Mouse (Mus musculus): ENCODE data around the gene Hpse.

Gene Hpse

DNA sequence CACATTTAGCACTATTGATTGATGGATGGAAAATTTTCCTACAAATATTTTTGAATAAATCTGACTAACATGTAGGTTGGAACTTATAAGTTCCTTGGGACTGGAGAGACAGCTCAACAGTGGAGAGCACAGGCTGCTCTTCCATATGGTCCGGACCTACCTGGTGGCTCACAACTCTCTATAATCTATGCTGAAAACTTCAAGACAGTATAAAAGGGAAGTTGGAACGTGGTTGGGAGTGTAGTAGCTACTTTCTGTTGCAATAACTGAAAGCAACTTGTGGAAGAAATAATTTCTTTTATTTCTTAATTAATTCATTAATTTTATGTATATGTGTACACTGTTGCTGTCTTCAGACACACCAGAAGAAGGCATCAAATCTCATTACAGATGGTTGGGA lies 22.1 kb downstream of the Hpse start:
- no peak for DNase-seq (ENCODE audit: low read depth in 2 of 2, low spot score in 2 of 2)

DNA sequence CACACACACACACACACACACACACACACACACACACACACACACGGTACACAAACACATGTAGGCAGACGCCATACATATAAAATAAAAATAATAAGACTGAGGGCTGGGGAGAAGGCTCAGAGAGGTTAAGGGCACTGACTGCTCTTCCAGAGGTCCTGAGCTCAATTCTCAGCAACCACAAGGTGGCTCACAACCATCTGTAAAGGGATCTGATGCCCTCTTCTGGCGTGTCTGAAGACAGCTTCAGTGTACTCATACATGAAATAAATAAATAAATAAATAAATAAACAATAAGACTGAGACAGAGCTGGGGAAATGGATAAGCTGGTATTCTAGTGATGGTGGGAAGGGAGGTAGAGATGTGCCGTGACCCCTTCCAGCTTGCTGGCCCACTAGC lies 33.9 kb downstream of the Hpse start:
- DNase-seq (ENCODE audit: low read depth in 2 of 2, low spot score in 2 of 2), result no peak

- no peak for DNase-seq (ENCODE audit: low read depth in 2 of 2, low spot score in 2 of 2)
Observed at GRCm38 (mm10) chr5:100680542-100680933, 39.0 kb downstream of the Hpse start.

GRCm38 (mm10) chr5:100679911-100680541 lies 39.5 kb downstream of the Hpse start:
- no peak for DNase-seq (ENCODE audit: low read depth in 2 of 2, low spot score in 2 of 2)

DNA sequence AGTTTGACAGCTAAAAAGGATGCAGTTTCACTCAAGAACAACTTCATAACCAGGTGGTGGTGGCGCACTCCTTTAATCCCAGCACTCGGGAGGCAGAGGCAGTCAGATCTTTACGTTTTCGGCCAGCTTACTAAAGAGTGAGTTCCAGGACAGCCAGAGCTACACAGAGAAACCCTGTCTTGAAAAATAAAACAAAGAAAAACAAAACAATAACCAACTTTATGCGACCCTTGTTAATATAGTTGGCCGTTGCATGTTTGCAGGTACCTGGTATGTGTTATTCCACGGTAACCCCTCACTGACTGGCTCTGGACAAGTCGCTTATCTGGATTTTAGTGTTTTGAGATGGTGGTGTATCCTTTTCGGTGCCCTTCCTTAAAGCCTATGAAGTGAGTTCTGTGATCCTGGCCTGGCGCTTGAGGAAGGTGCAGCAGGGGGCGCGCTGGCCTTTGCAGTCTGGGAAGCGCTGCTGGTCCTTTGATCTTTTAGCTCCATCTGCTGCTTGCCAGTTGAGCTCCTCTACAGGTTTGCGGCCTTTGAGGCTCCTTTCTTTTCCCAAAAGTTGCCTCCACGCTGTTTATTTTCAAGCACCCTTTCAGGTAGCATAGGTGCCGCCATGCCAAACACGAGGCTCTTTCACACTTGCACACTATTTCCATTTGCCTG lies 44.7 kb downstream of the Hpse start, which contains the start of gene Coq2:
TSS of gene Coq2 (minus strand) at position 430 of the 666 bp plus-strand sequence.
- DNase-seq (ENCODE audit: low read depth in 2 of 2, low spot score in 2 of 2), result peak; percentile 60 to 71

DNA sequence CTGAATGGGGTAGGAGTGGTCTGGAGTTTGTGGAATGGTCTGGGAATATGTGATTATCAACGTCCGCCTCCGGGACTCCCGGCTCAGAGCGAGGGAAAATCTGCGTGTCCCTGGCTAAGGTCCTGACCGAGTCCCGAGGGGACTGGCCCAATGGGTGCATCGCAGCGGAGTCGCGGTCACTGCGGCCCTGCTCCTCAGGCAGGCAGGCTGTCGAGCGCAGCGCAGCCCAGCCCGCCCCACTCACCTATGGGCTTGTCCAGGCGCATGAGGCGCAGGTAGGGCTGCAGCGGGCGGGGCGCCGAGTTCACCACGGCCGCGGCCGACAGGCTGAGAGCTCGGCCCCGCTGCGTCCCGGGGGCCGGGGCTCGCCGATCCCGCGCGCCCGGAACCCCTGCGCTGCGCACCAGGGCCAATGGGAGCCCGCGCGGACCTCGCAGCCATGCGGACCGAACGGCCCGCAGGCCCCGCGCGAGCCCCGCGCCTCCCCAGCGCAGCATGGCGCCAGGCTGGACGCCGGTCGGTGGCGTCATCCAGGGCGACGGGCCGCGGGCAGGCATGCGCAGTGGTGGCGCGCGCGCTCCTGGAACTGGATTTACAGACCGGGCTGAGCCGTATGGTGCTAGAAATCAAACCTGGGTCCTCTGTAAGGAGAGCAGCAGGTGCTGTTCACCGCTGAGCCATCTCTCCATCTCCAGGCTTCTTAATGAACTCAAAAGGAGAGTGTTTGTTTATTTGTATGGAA lies 45.6 kb downstream of the Hpse start:
- peak; percentile 72 to 79 for DNase-seq (ENCODE audit: low read depth in 2 of 2, low spot score in 2 of 2)

GRCm38 (mm10) chr5:100672403-100672802 lies 47.1 kb downstream of the Hpse start:
- DNase-seq (ENCODE audit: low read depth in 2 of 2, low spot score in 2 of 2), result no peak

- DNase-seq (ENCODE audit: low read depth in 2 of 2, low spot score in 2 of 2), result no peak
Observed at GRCm38 (mm10) chr5:100671897-100672296, 47.6 kb downstream of the Hpse start.

- peak in 1 of 2 experiments; percentile 21 for DNase-seq (ENCODE audit: low read depth in 2 of 2, low spot score in 2 of 2)
Observed at GRCm38 (mm10) chr5:100671398-100671797, 48.1 kb downstream of the Hpse start.

DNA sequence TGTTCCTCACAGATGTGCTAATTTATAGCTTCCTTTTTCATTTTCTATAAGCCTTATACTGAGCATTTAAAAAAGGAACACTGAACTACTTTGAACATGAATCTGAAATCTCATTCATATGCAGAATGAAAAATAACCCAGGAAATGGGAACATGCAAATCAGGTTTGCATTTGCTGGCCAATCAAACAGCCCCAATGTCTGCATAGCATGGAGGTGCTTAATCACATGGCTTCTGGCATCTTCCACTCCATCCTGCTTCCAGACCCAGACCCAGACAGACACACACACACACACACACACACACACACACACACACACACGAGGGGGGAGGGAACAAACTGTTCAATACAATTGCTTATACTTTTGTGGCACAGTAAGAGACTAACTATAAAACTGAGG lies 52.6 kb downstream of the Hpse start:
- DNase-seq (ENCODE audit: low read depth in 2 of 2, low spot score in 2 of 2), result no peak

DNA sequence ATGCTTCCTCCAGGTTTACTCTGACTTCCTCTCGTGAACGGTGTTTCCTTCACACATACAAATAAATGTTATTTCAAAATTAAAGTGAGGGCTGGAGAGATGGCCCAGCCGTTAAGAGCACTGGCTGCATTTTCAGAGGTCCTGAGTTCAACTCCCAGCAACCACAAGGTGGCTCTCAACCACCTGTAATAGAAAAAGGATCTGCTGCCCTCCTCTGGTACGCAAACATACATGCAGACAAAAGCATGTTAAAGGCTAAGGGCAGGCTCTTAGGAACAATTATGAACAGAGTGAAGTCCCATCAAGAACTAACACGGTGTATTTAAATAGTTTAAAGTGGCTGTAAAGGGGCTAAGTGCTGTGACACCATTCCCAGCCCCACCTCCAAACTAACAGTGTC lies 55.7 kb downstream of the Hpse start:
- DNase-seq (ENCODE audit: low read depth in 2 of 2, low spot score in 2 of 2), result peak; percentile 45 to 66

GRCm38 (mm10) chr5:100663011-100663410 lies 56.5 kb downstream of the Hpse start:
- no peak for DNase-seq (ENCODE audit: low read depth in 2 of 2, low spot score in 2 of 2)

GRCm38 (mm10) chr5:100658460-100658859 lies 61.1 kb downstream of the Hpse start:
- DNase-seq (ENCODE audit: low read depth in 2 of 2, low spot score in 2 of 2), result no peak

DNA sequence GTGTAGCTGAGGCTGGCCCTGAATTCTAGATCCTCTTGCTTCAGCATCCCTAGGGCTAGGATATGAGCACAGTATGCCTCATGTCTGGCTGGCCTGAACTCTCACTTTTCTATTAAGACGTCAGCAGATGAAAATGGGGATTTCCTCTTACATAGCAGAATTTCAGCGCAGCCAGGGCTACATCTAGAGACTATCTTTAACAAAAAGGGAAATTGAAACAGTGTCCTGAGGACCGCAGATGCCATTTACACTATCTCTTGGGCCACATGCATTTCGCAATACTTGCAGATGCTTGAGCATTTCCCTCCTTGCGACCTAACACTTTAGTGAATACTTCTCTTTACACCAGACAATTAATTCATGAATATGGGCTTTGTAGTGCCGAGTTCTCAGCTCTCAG lies 63.2 kb downstream of the Hpse start:
- DNase-seq (ENCODE audit: low read depth in 2 of 2, low spot score in 2 of 2), result no peak

GRCm38 (mm10) chr5:100652327-100652726 lies 67.2 kb downstream of the Hpse start:
- DNase-seq (ENCODE audit: low read depth in 2 of 2, low spot score in 2 of 2), result no peak

GRCm38 (mm10) chr5:100651486-100651885 lies 68.0 kb downstream of the Hpse start:
- DNase-seq (ENCODE audit: low read depth in 2 of 2, low spot score in 2 of 2), result peak; percentile 15 to 40

DNA sequence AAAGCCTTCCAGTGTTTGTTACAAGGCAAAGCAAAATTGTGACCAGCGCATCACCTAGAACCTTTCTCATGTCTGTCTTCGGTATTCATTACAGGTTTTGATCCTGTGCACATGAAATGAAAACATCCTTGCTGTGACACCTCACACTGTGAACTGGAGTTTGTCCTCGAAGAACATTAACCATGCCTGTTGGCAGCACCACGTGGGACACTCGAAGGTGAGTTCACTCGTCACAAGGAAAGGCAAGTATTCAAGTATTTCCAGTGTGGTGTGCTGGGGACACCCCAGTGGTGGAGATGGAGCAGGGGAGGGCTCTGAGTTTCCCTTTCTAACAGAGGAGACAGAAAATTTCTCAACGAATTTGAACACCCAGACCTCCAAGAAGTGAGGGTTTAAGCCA lies 68.5 kb downstream of the Hpse start:
- DNase-seq (ENCODE audit: low read depth in 2 of 2, low spot score in 2 of 2), result no peak

DNA sequence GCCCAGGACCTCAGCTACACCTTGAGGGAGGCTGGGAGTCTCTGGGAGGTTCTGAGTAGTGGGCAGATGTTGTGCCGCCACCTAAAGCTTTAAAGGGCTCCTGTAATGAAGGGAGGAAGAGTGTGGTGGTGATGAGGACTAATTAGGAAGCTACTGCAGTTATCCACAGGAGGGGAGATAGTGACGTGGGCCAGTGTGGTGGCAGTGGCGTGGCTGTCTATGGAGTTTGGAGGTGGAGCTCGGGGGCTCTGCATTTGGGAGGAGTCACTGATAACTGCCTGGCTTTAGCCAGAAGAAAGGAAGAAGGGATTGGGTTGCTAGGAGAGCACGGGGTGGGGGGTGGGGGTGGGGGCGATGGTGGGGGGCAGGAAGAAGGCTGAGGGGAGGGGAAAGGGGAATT lies 71.0 kb downstream of the Hpse start:
- no peak for DNase-seq (ENCODE audit: low read depth in 2 of 2, low spot score in 2 of 2)

DNA sequence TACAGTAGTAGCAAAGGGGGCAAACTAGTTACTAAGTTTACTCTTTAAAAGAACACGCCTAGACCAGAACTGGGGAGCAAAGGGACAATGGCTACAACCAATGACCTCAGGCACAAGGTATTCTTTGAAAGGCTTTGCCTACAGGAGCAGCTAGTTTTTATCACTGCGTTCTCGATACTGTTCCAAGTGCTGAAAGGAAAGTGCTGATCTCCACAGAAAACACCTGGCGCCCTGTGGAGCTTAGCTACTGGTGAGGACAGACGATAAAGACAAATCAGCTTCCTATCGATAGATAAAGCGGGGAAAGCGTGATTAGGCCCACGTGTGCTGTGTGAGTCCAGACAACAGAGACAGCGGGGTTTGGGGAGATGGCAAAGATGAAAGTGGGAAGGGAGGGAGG lies 71.5 kb downstream of the Hpse start:
- peak in 1 of 2 experiments; percentile 15 for DNase-seq (ENCODE audit: low read depth in 2 of 2, low spot score in 2 of 2)

GRCm38 (mm10) chr5:100646558-100646957 lies 73.0 kb downstream of the Hpse start:
- DNase-seq (ENCODE audit: low read depth in 2 of 2, low spot score in 2 of 2), result no peak

- DNase-seq (ENCODE audit: low read depth in 2 of 2, low spot score in 2 of 2), result peak in 1 of 2 experiments; percentile 24
Observed at GRCm38 (mm10) chr5:100643991-100644535, 75.5 kb downstream of the Hpse start.

Measured in CD8-positive naive resting alpha-beta T cell, adult 2 months (primary cell).